Mouse (Mus musculus): ENCODE measurements around the gene Ccs. TPM values are rescaled to one million over a fixed set of nuclear protein-coding genes. Genes with fewer than 3 reads are reported as not detected.

Gene Ccs
- polyA plus RNA-seq, 1 experiment from 2014 or later: 144 TPM

DNA sequence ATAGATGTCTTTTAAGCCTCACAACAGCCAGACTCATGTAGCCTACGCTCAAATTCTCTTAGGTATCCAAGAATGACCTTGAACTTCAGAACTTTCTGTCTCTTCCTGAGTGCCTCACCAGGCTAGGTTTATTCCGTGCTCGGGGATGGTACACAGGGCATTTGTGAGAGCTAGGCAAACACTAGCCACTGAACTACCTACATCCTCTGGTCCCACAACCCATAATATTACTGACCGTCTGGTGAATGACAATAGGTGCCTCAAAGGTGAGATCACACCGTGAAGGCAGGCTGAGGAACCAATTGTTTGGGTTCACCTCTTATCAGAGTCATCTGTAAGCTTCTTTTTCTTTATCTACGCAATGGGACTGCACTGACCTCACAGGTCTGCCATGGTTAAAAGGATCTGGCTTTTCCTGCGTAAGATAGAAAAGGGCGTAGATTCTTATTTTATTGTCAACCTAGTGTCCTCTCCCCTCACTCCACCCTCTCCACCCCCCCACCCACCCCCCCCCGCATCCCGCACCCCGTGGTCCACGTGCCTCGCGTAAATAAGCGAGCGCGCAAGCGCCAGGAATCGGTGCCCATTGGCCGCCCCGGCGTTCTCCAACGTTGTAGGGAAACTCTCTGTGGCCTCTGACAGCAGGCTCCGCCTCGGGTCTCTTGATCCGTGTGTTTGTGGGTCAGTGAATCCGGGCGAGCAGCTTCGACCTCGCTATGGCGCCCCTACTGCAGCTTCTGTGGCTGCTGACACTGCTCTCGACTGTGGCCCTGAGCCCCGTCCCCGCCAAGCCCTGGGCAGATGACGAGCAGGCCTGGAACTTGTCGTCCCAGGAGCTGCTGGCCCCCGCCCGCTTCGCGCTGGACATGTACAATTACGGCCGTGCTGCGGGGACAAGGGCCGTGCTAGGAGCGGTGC, 15.7 kb upstream of the Ccs start, which contains the start of gene Ctsf:
Gene Ctsf, plus strand, starts transcription at position 579 of the 918 bp plus-strand sequence.
- DNase-seq (peak; percentile 77), ATAC-seq (peak; percentile 70)
- Histone ChIP-seq H3K9me3 (ENCODE audit: low read length) (no peaks in the 10 kb centered on the region), H3K27me3 (ENCODE audit: insufficient read depth, low read length) (peaks cover 26% of the 10 kb centered on the region), H3K27ac (ENCODE audit: low read depth) (peak within 1 kb of the TSS; percentile 60; the same call in 1 of the 2 replicates), H3K4me1 (ENCODE audit: insufficient read depth) (peaks cover 30% of the 10 kb centered on the region), H3K4me2 (ENCODE audit: low read depth, low read length) (peak within 1 kb of the TSS; percentile 95), H3K36me3 (replicated peaks; ENCODE audit: insufficient read depth, low read length) (peaks cover 4% of the 10 kb centered on the region; the same call in 1 of the 2 replicates), H3K4me3 (ENCODE audit: low read depth, low read length) (peak within 1 kb of the TSS; percentile 60), H3K9ac (replicated peaks) (peak within 1 kb of the TSS; percentile 71)
- 5% methylated on average over 45 of the region's 45 CpGs for WGBS (ENCODE audit: insufficient replicate concordance)
- no peak for TF ChIP-seq CTCF (IDR thresholded peaks at IDR 0.05; ENCODE audit: low read depth)
- no peak for TF ChIP-seq EP300 (IDR thresholded peaks at IDR 0.05; ENCODE audit: low read depth)

DNA sequence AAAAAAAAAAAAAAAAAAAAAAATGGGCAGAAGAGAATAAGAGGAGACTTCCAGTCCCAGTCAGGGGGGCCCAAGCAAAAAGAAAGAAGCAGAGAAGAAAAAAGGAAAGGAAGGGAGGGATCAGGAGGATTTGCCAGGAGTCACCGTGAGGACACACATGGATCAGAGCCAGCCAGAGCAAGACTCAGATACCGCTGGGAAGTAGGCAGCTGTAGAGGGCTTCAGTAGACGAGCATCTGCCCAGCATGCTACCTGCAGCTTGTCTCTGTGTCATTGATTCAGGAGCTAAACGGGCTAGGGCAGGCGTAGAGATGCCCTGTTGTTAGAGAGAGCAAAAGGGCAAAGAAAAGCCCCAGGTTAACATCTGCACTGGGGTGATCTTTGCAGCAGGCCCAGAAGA, 11.1 kb upstream of the Ccs start:
- TF ChIP-seq CTCF (IDR thresholded peaks at IDR 0.05; ENCODE audit: low read depth) (no peak), EP300 (IDR thresholded peaks at IDR 0.05; ENCODE audit: low read depth) (no peak)
- no peaks in the 10 kb centered on the region for H3K9me3 ChIP-seq (ENCODE audit: low read length)
- H3K4me2 ChIP-seq (ENCODE audit: low read depth, low read length): no peak overlapping the region
- H3K9ac ChIP-seq (replicated peaks): no peak overlapping the region
- no peak overlapping the region for H3K4me3 ChIP-seq (ENCODE audit: low read depth, low read length)
- peaks cover 13% of the 10 kb centered on the region for H3K27me3 ChIP-seq (ENCODE audit: insufficient read depth, low read length)
- 39% methylated on average over 5 of the region's 5 CpGs for WGBS (ENCODE audit: insufficient replicate concordance)
- H3K4me1 ChIP-seq (ENCODE audit: insufficient read depth): peaks cover 8% of the 10 kb centered on the region
- no peak overlapping the region for H3K27ac ChIP-seq (ENCODE audit: low read depth)
- no peaks in the 10 kb centered on the region for H3K36me3 ChIP-seq (replicated peaks; ENCODE audit: insufficient read depth, low read length)
- DNase-seq (no peak), ATAC-seq (no peak)

DNA sequence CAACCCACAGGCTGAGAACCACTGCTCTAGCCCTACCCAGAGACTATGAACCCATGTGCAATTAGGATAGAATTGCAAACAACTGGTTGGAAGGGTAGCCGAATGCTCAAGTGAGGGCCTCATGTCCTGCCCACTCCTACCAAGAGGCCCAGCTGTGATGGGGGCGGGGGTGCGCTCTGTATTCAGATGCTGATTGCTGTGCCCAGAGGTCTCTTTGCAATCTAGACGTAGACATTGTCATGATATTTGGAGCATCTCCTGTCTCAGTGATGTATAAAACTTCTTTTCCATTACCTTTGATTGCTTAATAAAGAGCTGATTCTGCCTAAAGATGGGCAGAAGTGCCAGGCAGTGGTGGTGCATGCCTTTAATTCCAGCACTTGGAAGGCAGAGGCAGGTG, 10.7 kb upstream of the Ccs start:
- Histone ChIP-seq H3K4me1 (ENCODE audit: insufficient read depth) (peaks cover 3% of the 10 kb centered on the region; the same call in 1 of the 2 replicates), H3K4me2 (ENCODE audit: low read depth, low read length) (no peak overlapping the region), H3K9ac (replicated peaks) (no peak overlapping the region), H3K4me3 (ENCODE audit: low read depth, low read length) (no peak overlapping the region), H3K27ac (ENCODE audit: low read depth) (no peak overlapping the region), H3K9me3 (ENCODE audit: low read length) (no peaks in the 10 kb centered on the region), H3K27me3 (ENCODE audit: insufficient read depth, low read length) (peaks cover 8% of the 10 kb centered on the region; the same call in 1 of the 2 replicates), H3K36me3 (replicated peaks; ENCODE audit: insufficient read depth, low read length) (no peaks in the 10 kb centered on the region)
- TF ChIP-seq EP300 (IDR thresholded peaks at IDR 0.05; ENCODE audit: low read depth): no peak
- TF ChIP-seq CTCF (IDR thresholded peaks at IDR 0.05; ENCODE audit: low read depth): no peak
- DNase-seq (no peak), ATAC-seq (no peak)
- 68% methylated on average over 4 of the region's 4 CpGs for WGBS (ENCODE audit: insufficient replicate concordance)

DNA sequence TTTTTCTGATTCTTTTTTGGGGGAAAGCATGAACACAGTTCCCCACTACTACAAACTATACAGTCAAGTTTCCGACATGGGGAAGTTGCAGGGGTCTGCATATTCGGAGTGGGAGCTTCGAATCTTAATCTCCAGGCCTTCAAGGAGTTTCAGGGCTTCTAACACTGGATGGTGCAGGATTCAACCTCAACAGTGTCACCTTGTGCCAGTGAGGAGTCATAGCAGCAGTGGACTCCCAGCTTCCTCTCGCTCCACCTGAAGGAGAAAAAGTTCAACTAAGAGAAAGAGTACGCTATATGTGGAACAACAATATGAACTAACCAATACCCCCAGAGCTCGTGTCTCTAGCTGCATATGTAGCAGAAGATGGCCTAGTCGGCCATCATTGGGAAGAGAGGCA, 8.4 kb upstream of the Ccs start:
- Histone ChIP-seq H3K9ac (replicated peaks) (no peak overlapping the region), H3K9me3 (ENCODE audit: low read length) (no peaks in the 10 kb centered on the region), H3K4me2 (ENCODE audit: low read depth, low read length) (no peak overlapping the region), H3K27me3 (ENCODE audit: insufficient read depth, low read length) (no peaks in the 10 kb centered on the region), H3K4me3 (ENCODE audit: low read depth, low read length) (no peak overlapping the region), H3K4me1 (ENCODE audit: insufficient read depth) (no peaks in the 10 kb centered on the region), H3K36me3 (replicated peaks; ENCODE audit: insufficient read depth, low read length) (no peaks in the 10 kb centered on the region), H3K27ac (ENCODE audit: low read depth) (no peak overlapping the region)
- TF ChIP-seq CTCF (IDR thresholded peaks at IDR 0.05; ENCODE audit: low read depth) (peak; percentile 80), EP300 (IDR thresholded peaks at IDR 0.05; ENCODE audit: low read depth) (no peak)
- DNase-seq: no peak
- WGBS (ENCODE audit: insufficient replicate concordance): 27% methylated on average over 7 of the region's 7 CpGs
- peak; percentile 49; the same call in 1 of the 2 replicates for ATAC-seq

DNA sequence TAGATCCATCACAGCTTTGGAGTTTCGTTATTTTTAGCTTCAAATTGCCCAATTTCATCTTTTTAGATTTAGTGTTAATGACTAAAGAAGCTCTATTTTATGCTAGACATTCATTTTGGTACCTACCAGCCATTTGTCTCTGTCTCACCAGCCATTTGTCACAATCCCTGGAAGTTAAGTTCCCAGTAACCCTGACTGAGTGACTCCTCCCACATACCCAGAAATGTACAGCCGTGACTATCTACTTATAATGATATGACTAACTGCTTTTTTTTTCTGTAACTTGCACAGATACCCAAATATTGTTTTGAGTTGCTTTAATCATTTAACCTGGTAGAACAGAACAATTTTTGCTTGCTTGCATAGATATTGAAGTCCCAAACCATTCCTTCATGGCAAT, 6.7 kb upstream of the Ccs start:
- no peak for ATAC-seq
- no peak for DNase-seq
- Histone ChIP-seq H3K27ac (ENCODE audit: low read depth) (no peak overlapping the region), H3K4me2 (ENCODE audit: low read depth, low read length) (no peak overlapping the region), H3K4me1 (ENCODE audit: insufficient read depth) (no peaks in the 10 kb centered on the region), H3K9ac (replicated peaks) (no peak overlapping the region), H3K9me3 (ENCODE audit: low read length) (no peaks in the 10 kb centered on the region), H3K4me3 (ENCODE audit: low read depth, low read length) (no peak overlapping the region), H3K27me3 (ENCODE audit: insufficient read depth, low read length) (peaks cover 6% of the 10 kb centered on the region; the same call in 1 of the 2 replicates), H3K36me3 (replicated peaks; ENCODE audit: insufficient read depth, low read length) (no peaks in the 10 kb centered on the region)
- no peak for TF ChIP-seq EP300 (IDR thresholded peaks at IDR 0.05; ENCODE audit: low read depth)
- no peak for TF ChIP-seq CTCF (IDR thresholded peaks at IDR 0.05; ENCODE audit: low read depth)
- 49% methylated on average over 2 of the region's 2 CpGs for WGBS (ENCODE audit: insufficient replicate concordance)

DNA sequence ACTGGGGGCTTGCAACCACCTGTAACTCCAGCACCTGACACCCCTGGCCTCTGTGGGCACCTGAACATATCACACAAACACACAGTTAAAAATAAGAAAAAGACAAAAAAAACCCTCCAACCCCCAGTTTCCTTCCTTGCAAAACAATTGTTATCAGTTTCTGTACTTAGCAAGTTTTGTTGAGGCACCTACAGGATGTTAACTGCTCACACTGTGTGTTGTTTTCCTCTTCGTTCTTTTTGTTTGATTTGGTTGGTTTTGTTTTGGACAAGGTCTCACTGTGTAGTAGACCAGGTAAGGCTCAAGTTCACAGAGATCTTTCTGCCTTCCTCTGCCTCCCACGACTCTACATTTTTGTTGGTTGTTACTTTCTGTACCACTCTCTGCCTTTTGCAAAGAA, 3.5 kb upstream of the Ccs start:
- TF ChIP-seq CTCF (IDR thresholded peaks at IDR 0.05; ENCODE audit: low read depth): no peak
- no peak for TF ChIP-seq EP300 (IDR thresholded peaks at IDR 0.05; ENCODE audit: low read depth)
- Histone ChIP-seq H3K27ac (ENCODE audit: low read depth) (no peak overlapping the region), H3K4me3 (ENCODE audit: low read depth, low read length) (no peak overlapping the region), H3K9me3 (ENCODE audit: low read length) (no peaks in the 10 kb centered on the region), H3K4me2 (ENCODE audit: low read depth, low read length) (no peak overlapping the region), H3K27me3 (ENCODE audit: insufficient read depth, low read length) (peaks cover 17% of the 10 kb centered on the region), H3K9ac (replicated peaks) (no peak overlapping the region), H3K36me3 (replicated peaks; ENCODE audit: insufficient read depth, low read length) (no peaks in the 10 kb centered on the region), H3K4me1 (ENCODE audit: insufficient read depth) (peaks cover 14% of the 10 kb centered on the region)
- no peak for DNase-seq
- ATAC-seq: no peak
- WGBS (ENCODE audit: insufficient replicate concordance): 54% methylated on average over 2 of the region's 2 CpGs

All from liver, postnatal 0 days (tissue).